Comparison of ENCODE assay signal across 9 mouse cellular contexts in the genomic region with DNA sequence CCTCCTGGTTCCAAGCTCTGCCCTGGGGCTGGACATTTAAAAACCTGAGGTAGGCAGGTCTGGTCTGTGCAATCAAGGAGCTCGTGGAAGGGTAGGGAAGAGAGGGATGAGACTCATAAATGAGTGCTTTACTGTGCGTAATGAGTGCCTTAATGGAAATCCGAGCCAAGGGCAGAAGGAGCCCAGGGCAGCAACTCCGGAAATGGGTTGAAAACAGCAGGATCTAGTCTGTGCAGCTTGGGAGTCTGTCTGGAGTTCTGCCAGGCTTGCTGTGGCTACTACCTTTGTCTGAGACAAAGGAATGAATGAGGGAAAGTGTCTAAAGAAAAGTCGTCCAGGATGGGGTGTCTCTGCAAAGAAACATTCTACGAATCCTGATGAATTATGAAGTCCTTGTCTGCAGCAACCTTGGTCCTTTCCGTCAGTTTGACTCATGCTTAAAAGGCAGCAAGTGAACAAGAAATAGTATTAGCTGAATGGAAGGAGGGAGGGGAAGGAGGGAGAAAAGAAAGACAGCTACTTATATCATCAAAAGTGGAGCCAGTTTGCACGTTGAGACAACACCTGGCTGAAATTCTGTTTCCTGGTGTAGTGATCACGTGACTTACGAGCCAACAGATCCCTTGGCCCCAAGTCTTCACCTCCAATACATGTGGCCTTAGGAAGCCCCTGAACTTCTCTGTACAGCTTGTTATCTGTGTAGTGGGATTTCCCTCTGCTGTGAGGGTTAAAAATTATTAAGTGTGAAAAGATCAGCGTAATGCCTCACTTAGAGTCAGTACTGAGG. TPM values are rescaled to one million over a fixed set of nuclear protein-coding genes. Genes with fewer than 3 reads are reported as not detected.
DNase-seq lines count a peak whose midpoint lies in the region; ATAC-seq and TF ChIP-seq lines count a peak whose summit lies in the region.
"Had no signal": no experiment of that assay in that cellular context is flagged by ENCODE, and none has a peak within 500 bp of the region (broad histone marks: within the 10 kb centered on the region; RNA-seq: fewer than 3 reads in every experiment).

No protein-coding gene starts in this region.

- no peak for TF ChIP-seq POLR2A in brain, embryonic 14.5 days (IDR thresholded peaks at IDR 0.05; ENCODE audit: borderline replicate concordance, extremely low read depth, insufficient read depth, insufficient read length, poor library complexity, severe bottlenecking)
- no peak for TF ChIP-seq POLR2A in olfactory bulb, adult 2 months (IDR thresholded peaks at IDR 0.05; ENCODE audit: insufficient read depth, low read depth, low read length)

- H3K9me3 ChIP-seq in hindbrain, embryonic 15.5 days, result no peaks in the 10 kb centered on the region

- peaks cover 69% of the 10 kb centered on the region for H3K4me1 ChIP-seq in hindbrain, embryonic 15.5 days (replicated peaks)
- peaks cover 48% of the 10 kb centered on the region for H3K4me1 ChIP-seq in olfactory bulb, adult 2 months (ENCODE audit: control insufficient read depth, insufficient read depth, low read length)

- no peak for ATAC-seq in hindbrain, embryonic 15.5 days (ENCODE audit: low FRiP score, low read depth)

- no peak overlapping the region for H3K9ac ChIP-seq in hindbrain, embryonic 15.5 days

- peak overlapping the region; percentile 99 for H3K27ac ChIP-seq in layer of hippocampus, adult 2 months
- H3K27ac ChIP-seq in hindbrain, embryonic 15.5 days (replicated peaks), result peak overlapping the region; percentile 48
- peak overlapping the region; percentile 46 for H3K27ac ChIP-seq in olfactory bulb, adult 2 months (ENCODE audit: insufficient read depth, low read depth, low read length)

- H3K4me3 ChIP-seq in layer of hippocampus, adult 2 months, result peak overlapping the region; percentile 5; the same call in 1 of the 2 replicates
- no peak overlapping the region for H3K4me3 ChIP-seq in hindbrain, embryonic 15.5 days
- H3K4me3 ChIP-seq in olfactory bulb, adult 2 months (ENCODE audit: insufficient read depth, low read depth, low read length), result no peak overlapping the region

- no peaks in the 10 kb centered on the region for H3K27me3 ChIP-seq in hindbrain, embryonic 15.5 days

- H3K4me2 ChIP-seq in hindbrain, embryonic 15.5 days, result peak overlapping the region; percentile 11; the same call in 1 of the 2 replicates

- no peaks in the 10 kb centered on the region for H3K36me3 ChIP-seq in hindbrain, embryonic 15.5 days

- no peak for DNase-seq in layer of hippocampus, adult 2 months (ENCODE audit: low spot score in 2 of 2)
- DNase-seq in layer of hippocampus, postnatal 10 days (ENCODE audit: low spot score in 2 of 2), result no peak
- DNase-seq in brain, embryonic 14.5 days (ENCODE audit: low read depth), result peak; percentile 69
- DNase-seq in MN1 (ENCODE audit: low spot score), result no peak
- DNase-seq in gastrocnemius, adult 8-10 months (ENCODE audit: low spot score in 2 of 2), result no peak
- DNase-seq in urinary bladder, postnatal 4 days (ENCODE audit: low spot score in 2 of 2), result no peak
- DNase-seq: thymus, postnatal 25 days had no signal

- WGBS in hindbrain, embryonic 15.5 days, result 33% methylated on average over 11 of the region's 11 CpGs
- WGBS in olfactory bulb, adult 2 months, result 40% methylated on average over 11 of the region's 11 CpGs

- TF ChIP-seq CTCF in layer of hippocampus, adult 2 months (conservative IDR thresholded peaks at IDR 0.05), result no peak
- no peak for TF ChIP-seq CTCF in brain, embryonic 14.5 days (IDR thresholded peaks at IDR 0.05; ENCODE audit: borderline replicate concordance, extremely low read depth, insufficient read depth, insufficient read length)
- no peak for TF ChIP-seq CTCF in olfactory bulb, adult 2 months (IDR thresholded peaks at IDR 0.05; ENCODE audit: insufficient read depth, low read depth, low read length)

RNA-seq across cellular contexts. Expression of gene Sema4b, which starts 2.7 kb away (rescaled TPM):
- 10 to 100 TPM; 25.7 to 27.5 TPM for total RNA-seq in layer of hippocampus, adult 2 months (2021)
- 10 to 100 TPM; 30.4 to 30.7 TPM for total RNA-seq in layer of hippocampus, postnatal 10 days (2021)
- 14.7 and 23.6 TPM in 2 replicates for polyA plus RNA-seq in brain, embryonic 14.5 days (2012; rRNA removed)
- 22.7 and 25.7 TPM in 2 replicates for polyA plus RNA-seq in hindbrain, embryonic 15.5 days (2015; fragmentation: Nextera tagmentation; extraction: Ambion mirVana)
- polyA plus RNA-seq in olfactory bulb, adult 2 months (2012; ENCODE audit: insufficient read depth, insufficient read length, low replicate concordance, missing spikeins), result not detected in 2 replicates
- total RNA-seq in gastrocnemius, adult 8-10 months (2022), result 1 to 10 TPM in 3 of 4 experiments, under 1 TPM in 1; 0.92 to 2.1 (median 1.5) TPM

RNA-seq across cellular contexts. Expression of gene Cib1, which starts 43.3 kb away (rescaled TPM):
- 10 to 100 TPM; 23.6 to 25.0 TPM for total RNA-seq in layer of hippocampus, adult 2 months (2021)
- total RNA-seq in layer of hippocampus, postnatal 10 days (2021), result 10 to 100 TPM; 23.4 to 24.3 TPM
- polyA plus RNA-seq in brain, embryonic 14.5 days (2012; rRNA removed), result 25.7 and 31.1 TPM in 2 replicates
- polyA plus RNA-seq in hindbrain, embryonic 15.5 days (2015; fragmentation: Nextera tagmentation; extraction: Ambion mirVana), result 36.4 and 38.3 TPM in 2 replicates
- not detected in 2 replicates for polyA plus RNA-seq in olfactory bulb, adult 2 months (2012; ENCODE audit: insufficient read depth, insufficient read length, low replicate concordance, missing spikeins)
- total RNA-seq in gastrocnemius, adult 8-10 months (2022), result 1 to 10 TPM; 4.8 to 6.2 (median 5.8) TPM

RNA-seq across cellular contexts. Expression of gene Gdpgp1, which starts 43.3 kb away (rescaled TPM):
- total RNA-seq in layer of hippocampus, adult 2 months (2021), result 1 to 10 TPM; 6.1 to 6.8 TPM
- total RNA-seq in layer of hippocampus, postnatal 10 days (2021), result 1 to 10 TPM; 6.4 to 6.7 TPM
- 2.3 and 3.4 TPM in 2 replicates for polyA plus RNA-seq in brain, embryonic 14.5 days (2012; rRNA removed)
- polyA plus RNA-seq in hindbrain, embryonic 15.5 days (2015; fragmentation: Nextera tagmentation; extraction: Ambion mirVana), result 4.5 and 4.6 TPM in 2 replicates
- not detected in 2 replicates for polyA plus RNA-seq in olfactory bulb, adult 2 months (2012; ENCODE audit: insufficient read depth, insufficient read length, low replicate concordance, missing spikeins)
- 1 to 10 TPM in 1 of 4 experiments, under 1 TPM in 3; 0.56 to 1.3 (median 0.83) TPM for total RNA-seq in gastrocnemius, adult 8-10 months (2022)

RNA-seq across cellular contexts. Expression of gene Ttll13, which starts 56.8 kb away (rescaled TPM):
- total RNA-seq in layer of hippocampus, adult 2 months (2021), result 1 to 10 TPM; 1.4 to 3.3 TPM
- total RNA-seq in layer of hippocampus, postnatal 10 days (2021), result 1 to 10 TPM; 1.4 to 1.5 TPM
- 0.79 and 1.2 TPM in 2 replicates for polyA plus RNA-seq in brain, embryonic 14.5 days (2012; rRNA removed)
- polyA plus RNA-seq in hindbrain, embryonic 15.5 days (2015; fragmentation: Nextera tagmentation; extraction: Ambion mirVana), result 1.9 and 2.5 TPM in 2 replicates
- not detected in 2 replicates for polyA plus RNA-seq in olfactory bulb, adult 2 months (2012; ENCODE audit: insufficient read depth, insufficient read length, low replicate concordance, missing spikeins)
- total RNA-seq in gastrocnemius, adult 8-10 months (2022), result under 1 TPM in 2 of 4 experiments, not detected in 2; 0.20 to 0.48 TPM

Comparison
In these comparisons a context has a peak if more than half of its experiments do, and no peak if none do; other contexts are left out.
1. H3K27ac ChIP-seq: peak in every context shown above with its lines; median percentile 99 in layer of hippocampus, adult 2 months; 48 in hindbrain, embryonic 15.5 days; 46 in olfactory bulb, adult 2 months.
2. RNA of gene Sema4b, which starts 2.7 kb away (total RNA-seq): 30.4 to 30.7 TPM in layer of hippocampus, postnatal 10 days and 25.7 to 27.5 TPM in layer of hippocampus, adult 2 months; 0.92 to 2.1 TPM in gastrocnemius, adult 8-10 months; every median in the first group is over 4 times any median in the second.